Mouse (Mus musculus) cortical plate, adult 2 months (tissue): ENCODE measurements around the gene Galk1.

Source experiments
- CTCF ChIP-seq: fragments of 200-500 bp; IDR thresholded peaks from 2 replicates; pipeline ENCODE4 v1.5.1; 2011; ENCODE audit warnings: mild to moderate bottlenecking, control low read depth, low read length; ENCODE audit not compliant: insufficient read depth; ENCODE audit errors: extremely low read depth
- POLR2A ChIP-seq: fragments of 200-500 bp; IDR thresholded peaks from 2 replicates; pipeline ENCODE4 v1.6.1; 2011; ENCODE audit warnings: mild to moderate bottlenecking, low read length, control low read depth; ENCODE audit not compliant: insufficient read depth; ENCODE audit errors: extremely low read depth

GRCm38 (mm10) chr11:115971016-115971415 is 41.5 kb downstream of the Galk1 start:
- TF ChIP-seq CTCF (no peak), POLR2A (no peak)
